Mouse (Mus musculus): ENCODE measurements around the gene Nptxr. TPM values are rescaled to one million over a fixed set of nuclear protein-coding genes. Genes with fewer than 3 reads are reported as not detected.
"Not testable (repeated sequence)": the region's sequence is repeated elsewhere in the genome, so short reads cannot be mapped to it uniquely, and the experiment has no call there.

Gene Nptxr
- polyA plus RNA-seq, 1 experiment, result not detected

DNA sequence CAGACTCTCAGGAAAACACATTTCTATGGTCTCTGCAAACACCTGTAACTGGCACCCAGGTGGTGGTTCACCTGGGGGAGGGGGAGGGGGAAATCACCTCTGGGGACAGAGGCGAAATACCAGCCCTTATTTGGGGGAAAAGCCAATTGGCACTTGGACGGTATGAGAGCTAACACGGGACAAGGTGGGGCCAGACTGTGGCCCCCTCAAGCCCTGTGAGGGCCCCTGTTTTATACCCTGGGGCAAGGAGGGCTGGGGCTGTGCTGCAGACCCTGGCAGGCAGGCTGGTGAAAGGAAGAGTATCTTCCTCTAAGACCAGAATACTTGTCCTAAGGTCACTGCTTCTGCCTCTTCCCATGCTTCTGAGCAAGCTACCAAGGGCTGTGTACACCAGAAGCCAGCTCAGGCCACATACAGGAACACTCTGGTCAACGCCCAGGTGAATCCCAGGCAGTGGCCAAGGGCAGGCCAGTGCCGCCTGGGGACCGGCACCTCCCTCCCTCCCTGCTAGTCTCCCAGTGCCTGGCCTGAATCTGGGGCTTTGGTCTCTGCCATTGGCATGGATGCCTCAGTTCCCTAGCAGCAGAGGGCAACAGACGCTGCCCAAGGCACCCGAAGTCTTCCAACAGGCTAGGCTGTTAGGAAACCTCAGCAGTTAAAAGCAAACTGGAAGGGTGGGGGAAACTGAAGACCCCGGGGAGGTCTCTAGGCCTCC, 21.8 kb upstream of the Nptxr start:
- Histone ChIP-seq H3K27ac (ENCODE audit: insufficient read depth, low read depth, low read length) (no peak overlapping the region), H3K4me1 (ENCODE audit: control insufficient read depth, insufficient read depth, low read length) (peaks cover 70% of the 10 kb centered on the region), H3K4me3 (ENCODE audit: insufficient read depth, low read depth, low read length) (no peak overlapping the region)
- TF ChIP-seq POLR2A (IDR thresholded peaks at IDR 0.05; ENCODE audit: insufficient read depth, low read depth, low read length) (no peak), CTCF (IDR thresholded peaks at IDR 0.05; ENCODE audit: insufficient read depth, low read depth, low read length) (no peak)
- 61% methylated on average over 9 of the region's 9 CpGs for WGBS

- no peak overlapping the region for H3K27ac ChIP-seq (ENCODE audit: insufficient read depth, low read depth, low read length)
- peaks cover 70% of the 10 kb centered on the region for H3K4me1 ChIP-seq (ENCODE audit: control insufficient read depth, insufficient read depth, low read length)
- 39% methylated on average over 14 of the region's 14 CpGs for WGBS
- H3K4me3 ChIP-seq (ENCODE audit: insufficient read depth, low read depth, low read length), result no peak overlapping the region
- TF ChIP-seq POLR2A (IDR thresholded peaks at IDR 0.05; ENCODE audit: insufficient read depth, low read depth, low read length) (no peak), CTCF (IDR thresholded peaks at IDR 0.05; ENCODE audit: insufficient read depth, low read depth, low read length) (peak; percentile 36; the same call in 1 of the 2 replicates)
Measured at GRCm38 (mm10) chr15:79825146-79825825, 20.7 kb upstream of the Nptxr start.

- peak overlapping the region; percentile 18; the same call in 1 of the 2 replicates for H3K27ac ChIP-seq (ENCODE audit: insufficient read depth, low read depth, low read length)
- no peak for TF ChIP-seq POLR2A (IDR thresholded peaks at IDR 0.05; ENCODE audit: insufficient read depth, low read depth, low read length)
- TF ChIP-seq CTCF (IDR thresholded peaks at IDR 0.05; ENCODE audit: insufficient read depth, low read depth, low read length), result no peak
- H3K4me3 ChIP-seq (ENCODE audit: insufficient read depth, low read depth, low read length), result no peak overlapping the region
- 37% methylated on average over 19 of the region's 19 CpGs for WGBS
- H3K4me1 ChIP-seq (ENCODE audit: control insufficient read depth, insufficient read depth, low read length), result peaks cover 56% of the 10 kb centered on the region
Measured at GRCm38 (mm10) chr15:79823588-79824280, 19.2 kb upstream of the Nptxr start.

- no peak; the same call in 1 of the 2 replicates for TF ChIP-seq CTCF (IDR thresholded peaks at IDR 0.05; ENCODE audit: insufficient read depth, low read depth, low read length)
- TF ChIP-seq POLR2A (IDR thresholded peaks at IDR 0.05; ENCODE audit: insufficient read depth, low read depth, low read length), result no peak
- 65% methylated on average over 13 of the region's 13 CpGs for WGBS
- Histone ChIP-seq H3K27ac (ENCODE audit: insufficient read depth, low read depth, low read length) (no peak overlapping the region), H3K4me3 (ENCODE audit: insufficient read depth, low read depth, low read length) (no peak overlapping the region), H3K4me1 (ENCODE audit: control insufficient read depth, insufficient read depth, low read length) (peaks cover 44% of the 10 kb centered on the region)
Measured at GRCm38 (mm10) chr15:79822265-79823199, 18.0 kb upstream of the Nptxr start.

GRCm38 (mm10) chr15:79818325-79818724, 13.8 kb upstream of the Nptxr start:
- Histone ChIP-seq H3K4me3 (ENCODE audit: insufficient read depth, low read depth, low read length) (no peak overlapping the region), H3K4me1 (ENCODE audit: control insufficient read depth, insufficient read depth, low read length) (peaks cover 20% of the 10 kb centered on the region), H3K27ac (ENCODE audit: insufficient read depth, low read depth, low read length) (no peak overlapping the region)
- WGBS, result 93% methylated on average over 4 of the region's 4 CpGs
- TF ChIP-seq POLR2A (IDR thresholded peaks at IDR 0.05; ENCODE audit: insufficient read depth, low read depth, low read length) (no peak), CTCF (IDR thresholded peaks at IDR 0.05; ENCODE audit: insufficient read depth, low read depth, low read length) (no peak)

DNA sequence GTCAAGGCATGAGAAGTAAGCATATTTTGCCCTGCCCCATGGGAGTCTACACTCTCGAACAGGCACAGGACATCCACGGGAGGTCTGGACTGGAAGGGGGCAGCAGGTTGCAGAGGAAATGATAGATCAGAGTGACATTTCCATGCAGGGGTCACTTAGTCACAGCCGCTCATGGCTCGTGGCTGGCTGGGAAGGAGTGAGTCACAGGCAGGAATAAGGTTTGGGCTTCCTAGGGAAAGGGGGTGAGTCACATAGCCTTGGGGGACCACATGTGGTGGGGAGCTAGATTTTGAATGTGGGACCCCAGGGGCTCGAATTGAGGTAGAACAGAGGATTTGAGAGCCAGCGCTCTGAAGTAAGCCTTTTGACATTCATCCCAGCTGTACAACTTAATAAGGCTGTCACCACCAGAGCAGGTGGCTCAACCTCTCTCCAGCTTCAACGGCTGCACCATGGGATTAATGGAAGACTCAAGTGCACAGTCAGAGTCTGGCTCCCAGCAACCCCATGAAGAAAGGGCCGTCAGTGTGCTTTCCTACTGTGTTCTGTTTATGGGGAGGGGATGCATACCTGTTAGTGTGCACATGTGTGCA, 9.2 kb upstream of the Nptxr start:
- TF ChIP-seq CTCF (IDR thresholded peaks at IDR 0.05; ENCODE audit: insufficient read depth, low read depth, low read length), result no peak
- no peak for TF ChIP-seq POLR2A (IDR thresholded peaks at IDR 0.05; ENCODE audit: insufficient read depth, low read depth, low read length)
- Histone ChIP-seq H3K4me1 (ENCODE audit: control insufficient read depth, insufficient read depth, low read length) (peaks cover 10% of the 10 kb centered on the region; the same call in 1 of the 2 replicates), H3K27ac (ENCODE audit: insufficient read depth, low read depth, low read length) (0 out of 2 replicates have a peak overlapping the region, but pooled peaks have one; percentile 11), H3K4me3 (ENCODE audit: insufficient read depth, low read depth, low read length) (no peak overlapping the region)
- WGBS, result 21% methylated on average over 8 of the region's 8 CpGs

GRCm38 (mm10) chr15:79812840-79813239, 8.3 kb upstream of the Nptxr start:
- 68% methylated on average over 2 of the region's 2 CpGs for WGBS
- not testable (repeated sequence) for H3K27ac ChIP-seq (ENCODE audit: insufficient read depth, low read depth, low read length); H3K4me3 ChIP-seq (ENCODE audit: insufficient read depth, low read depth, low read length)
- H3K4me1 ChIP-seq (ENCODE audit: control insufficient read depth, insufficient read depth, low read length), result peaks cover 10% of the 10 kb centered on the region; the same call in 1 of the 2 replicates

GRCm38 (mm10) chr15:79810997-79811396, 6.4 kb upstream of the Nptxr start:
- 77% methylated on average over 4 of the region's 4 CpGs for WGBS
- no peak overlapping the region for H3K4me3 ChIP-seq (ENCODE audit: insufficient read depth, low read depth, low read length)
- H3K27ac ChIP-seq (ENCODE audit: insufficient read depth, low read depth, low read length), result no peak overlapping the region
- TF ChIP-seq CTCF (IDR thresholded peaks at IDR 0.05; ENCODE audit: insufficient read depth, low read depth, low read length) (no peak), POLR2A (IDR thresholded peaks at IDR 0.05; ENCODE audit: insufficient read depth, low read depth, low read length) (no peak)
- H3K4me1 ChIP-seq (ENCODE audit: control insufficient read depth, insufficient read depth, low read length), result peaks cover 10% of the 10 kb centered on the region; the same call in 1 of the 2 replicates

All from olfactory bulb, adult 2 months (tissue).